Mouse (Mus musculus) heart, embryonic 12.5 days (tissue): ENCODE measurements around the gene Efcab9. TPM values are rescaled to one million over a fixed set of nuclear protein-coding genes. Genes with fewer than 3 reads are reported as not detected.

Source experiments
- ATAC-seq: fragments of 200-750 bp; cut with Nextera tagmentation; 2 replicates; pipeline ENCODE4 v1.8.0; 2017; ENCODE audit warnings: moderate TSS enrichment, moderate library complexity; ENCODE audit not compliant: insufficient number of reproducible peaks, low FRiP score
- H3K27ac ChIP-seq: fragments of 300-500 bp; sonication (generic); 2 replicates; pipeline ENCODE4 v1.5.1; 2016; ENCODE audit warnings: mild to moderate bottlenecking, moderate library complexity; ENCODE audit not compliant: poor library complexity, severe bottlenecking
- H3K27me3 ChIP-seq: fragments of 300-500 bp; sonication (generic); replicated peaks from 2 replicates; pipeline ENCODE4 v1.6.1; 2016; ENCODE audit warnings: mild to moderate bottlenecking, moderate library complexity
- H3K36me3 ChIP-seq: fragments of 300-500 bp; sonication (generic); 2 replicates; pipeline ENCODE4 v1.6.1; 2016; ENCODE audit warnings: mild to moderate bottlenecking, moderate library complexity
- H3K4me1 ChIP-seq: fragments of 300-500 bp; sonication (generic); replicated peaks from 2 replicates; pipeline ENCODE4 v1.6.1; 2016; ENCODE audit warnings: mild to moderate bottlenecking
- H3K4me2 ChIP-seq: fragments of 300-500 bp; sonication (generic); 2 replicates; pipeline ENCODE4 v1.6.1; 2016; ENCODE audit warnings: mild to moderate bottlenecking, moderate library complexity
- H3K4me3 ChIP-seq: fragments of 300-500 bp; sonication (generic); 2 replicates; pipeline ENCODE4 v1.5.1; 2016; ENCODE audit warnings: mild to moderate bottlenecking
- H3K9ac ChIP-seq: fragments of 300-500 bp; sonication (generic); 2 replicates; pipeline ENCODE4 v1.6.1; 2016; ENCODE audit warnings: mild to moderate bottlenecking, moderate library complexity
- H3K9me3 ChIP-seq: fragments of 300-500 bp; sonication (generic); replicated peaks from 2 replicates; pipeline ENCODE4 v1.6.1; 2016; ENCODE audit warnings: mild to moderate bottlenecking, moderate library complexity
- WGBS: fragments of 180-500 bp; shearing (Covaris S2); methylation state at CpG from one replicate; pipeline ENCODE4 v1.1.7; 2016; 5-methylcytosine and 5-hydroxymethylcytosine counted together
- polyA plus RNA-seq: library from polyadenylated mRNA; unstranded; fragments of >200 nt; fragmentation: Nextera tagmentation; extraction: Ambion mirVana; gene quantifications from 2 replicates; pipeline ENCODE4 v1.2.1, GENCODE M21; 2016

Efcab9 gene
- polyA plus RNA-seq, 1 experiment from 2014 or later: 0.36 TPM

GRCm38 (mm10) chr11:32546483-32546882 lies 14.6 kb upstream of the Efcab9 start:
- H3K9ac ChIP-seq: no peak overlapping the region
- H3K9me3 ChIP-seq: no peaks in the 10 kb centered on the region
- H3K4me2 ChIP-seq: no peak overlapping the region
- H3K36me3 ChIP-seq: no peaks in the 10 kb centered on the region
- H3K4me1 ChIP-seq: peaks cover 32% of the 10 kb centered on the region
- 78% methylated on average over 5 of the region's 5 CpGs for WGBS
- no peak for ATAC-seq
- no peak overlapping the region for H3K4me3 ChIP-seq
- H3K27me3 ChIP-seq: no peaks in the 10 kb centered on the region
- H3K27ac ChIP-seq: no peak overlapping the region

GRCm38 (mm10) chr11:32545605-32546004 lies 13.7 kb upstream of the Efcab9 start:
- no peaks in the 10 kb centered on the region for H3K36me3 ChIP-seq
- H3K4me2 ChIP-seq: no peak overlapping the region
- H3K27me3 ChIP-seq: no peaks in the 10 kb centered on the region
- no peak overlapping the region for H3K4me3 ChIP-seq
- no peak overlapping the region for H3K27ac ChIP-seq
- H3K9me3 ChIP-seq: no peaks in the 10 kb centered on the region
- no peak overlapping the region for H3K9ac ChIP-seq
- WGBS: 86% methylated on average over 12 of the region's 12 CpGs
- no peak for ATAC-seq
- peaks cover 28% of the 10 kb centered on the region for H3K4me1 ChIP-seq

- Histone ChIP-seq H3K9ac (no peak overlapping the region), H3K4me3 (no peak overlapping the region), H3K4me2 (no peak overlapping the region), H3K36me3 (no peaks in the 10 kb centered on the region), H3K4me1 (peaks cover 31% of the 10 kb centered on the region), H3K27me3 (no peaks in the 10 kb centered on the region), H3K9me3 (no peaks in the 10 kb centered on the region), H3K27ac (no peak overlapping the region)
- WGBS: 82% methylated on average over 5 of the region's 5 CpGs
- no peak for ATAC-seq
Observed at GRCm38 (mm10) chr11:32544497-32544896, 12.6 kb upstream of the Efcab9 start.

- H3K9ac ChIP-seq: no peak overlapping the region
- H3K36me3 ChIP-seq: no peaks in the 10 kb centered on the region
- H3K4me2 ChIP-seq: no peak overlapping the region
- H3K4me3 ChIP-seq: no peak overlapping the region
- no peak for ATAC-seq
- peaks cover 32% of the 10 kb centered on the region for H3K4me1 ChIP-seq
- H3K27ac ChIP-seq: no peak overlapping the region
- no peaks in the 10 kb centered on the region for H3K9me3 ChIP-seq
- WGBS: 79% methylated on average over 6 of the region's 6 CpGs
- H3K27me3 ChIP-seq: no peaks in the 10 kb centered on the region
Observed at GRCm38 (mm10) chr11:32544041-32544440, 12.2 kb upstream of the Efcab9 start.

- H3K4me2 ChIP-seq: 0 out of 2 replicates have a peak overlapping the region, but pooled peaks have one; percentile 0
- ATAC-seq: peak; percentile 61
- 36% methylated on average over 3 of the region's 3 CpGs for WGBS
- H3K36me3 ChIP-seq: no peaks in the 10 kb centered on the region
- H3K9ac ChIP-seq: 0 out of 2 replicates have a peak overlapping the region, but pooled peaks have one; percentile 35
- no peaks in the 10 kb centered on the region for H3K9me3 ChIP-seq
- H3K4me3 ChIP-seq: no peak overlapping the region
- H3K27ac ChIP-seq: peak overlapping the region; percentile 37
- H3K4me1 ChIP-seq: peaks cover 34% of the 10 kb centered on the region
- no peaks in the 10 kb centered on the region for H3K27me3 ChIP-seq
Observed at GRCm38 (mm10) chr11:32542687-32543411, 11.0 kb upstream of the Efcab9 start.

GRCm38 (mm10) chr11:32542181-32542580 lies 10.3 kb upstream of the Efcab9 start:
- Histone ChIP-seq H3K9ac (no peak overlapping the region), H3K4me1 (peaks cover 28% of the 10 kb centered on the region), H3K27me3 (no peaks in the 10 kb centered on the region), H3K36me3 (no peaks in the 10 kb centered on the region), H3K4me3 (no peak overlapping the region), H3K27ac (peak overlapping the region; percentile 37), H3K9me3 (no peaks in the 10 kb centered on the region), H3K4me2 (0 out of 2 replicates have a peak overlapping the region, but pooled peaks have one; percentile 0)
- no peak for ATAC-seq
- 89% methylated on average over 4 of the region's 4 CpGs for WGBS

- no peak overlapping the region for H3K4me3 ChIP-seq
- ATAC-seq: no peak
- H3K36me3 ChIP-seq: no peaks in the 10 kb centered on the region
- H3K9ac ChIP-seq: no peak overlapping the region
- no peaks in the 10 kb centered on the region for H3K9me3 ChIP-seq
- no peak overlapping the region for H3K27ac ChIP-seq
- no peak overlapping the region for H3K4me2 ChIP-seq
- 72% methylated on average over 6 of the region's 6 CpGs for WGBS
- H3K27me3 ChIP-seq: no peaks in the 10 kb centered on the region
- H3K4me1 ChIP-seq: peaks cover 32% of the 10 kb centered on the region
Observed at GRCm38 (mm10) chr11:32540463-32540862, 8.6 kb upstream of the Efcab9 start.

GRCm38 (mm10) chr11:32539717-32540116 lies 7.8 kb upstream of the Efcab9 start:
- ATAC-seq: no peak

GRCm38 (mm10) chr11:32538846-32539245 lies 7.0 kb upstream of the Efcab9 start:
- H3K36me3 ChIP-seq: no peaks in the 10 kb centered on the region
- H3K9ac ChIP-seq: no peak overlapping the region
- WGBS: 90% methylated on average over 4 of the region's 4 CpGs
- H3K4me2 ChIP-seq: no peak overlapping the region
- H3K27ac ChIP-seq: 0 out of 2 replicates have a peak overlapping the region, but pooled peaks have one; percentile 26
- ATAC-seq: no peak
- no peaks in the 10 kb centered on the region for H3K9me3 ChIP-seq
- H3K4me3 ChIP-seq: no peak overlapping the region
- peaks cover 5% of the 10 kb centered on the region; the same call in 1 of the 2 replicates for H3K27me3 ChIP-seq
- H3K4me1 ChIP-seq: peaks cover 44% of the 10 kb centered on the region

More at GRCm38 (mm10) chr11:32539717-32540116, 7.8 kb upstream of the Efcab9 start:
- Histone ChIP-seq H3K27me3 (no peaks in the 10 kb centered on the region), H3K9me3 (no peaks in the 10 kb centered on the region), H3K4me2 (no peak overlapping the region), H3K36me3 (no peaks in the 10 kb centered on the region), H3K4me1 (peaks cover 37% of the 10 kb centered on the region), H3K27ac (no peak overlapping the region), H3K4me3 (no peak overlapping the region), H3K9ac (no peak overlapping the region)
- 83% methylated on average over 7 of the region's 7 CpGs for WGBS

GRCm38 (mm10) chr11:32538435-32538834 lies 6.6 kb upstream of the Efcab9 start:
- peaks cover 48% of the 10 kb centered on the region for H3K4me1 ChIP-seq
- H3K9ac ChIP-seq: no peak overlapping the region
- H3K4me2 ChIP-seq: no peak overlapping the region
- H3K36me3 ChIP-seq: no peaks in the 10 kb centered on the region
- no peak for ATAC-seq
- no peaks in the 10 kb centered on the region for H3K9me3 ChIP-seq
- no peak overlapping the region for H3K4me3 ChIP-seq
- 59% methylated on average over 6 of the region's 6 CpGs for WGBS
- peaks cover 5% of the 10 kb centered on the region; the same call in 1 of the 2 replicates for H3K27me3 ChIP-seq
- H3K27ac ChIP-seq: peak overlapping the region; percentile 26; the same call in 1 of the 2 replicates

GRCm38 (mm10) chr11:32536954-32537353 lies 5.1 kb upstream of the Efcab9 start:
- H3K27ac ChIP-seq: no peak overlapping the region
- peaks cover 37% of the 10 kb centered on the region for H3K4me1 ChIP-seq
- H3K27me3 ChIP-seq: peaks cover 5% of the 10 kb centered on the region; the same call in 1 of the 2 replicates
- H3K4me3 ChIP-seq: no peak overlapping the region
- 51% methylated on average over 7 of the region's 7 CpGs for WGBS
- no peak overlapping the region for H3K4me2 ChIP-seq
- no peaks in the 10 kb centered on the region for H3K36me3 ChIP-seq
- no peak overlapping the region for H3K9ac ChIP-seq
- no peak for ATAC-seq
- no peaks in the 10 kb centered on the region for H3K9me3 ChIP-seq
